Mouse (Mus musculus) hindbrain, embryonic 10.5 days (tissue): ENCODE data around the gene Zfp106. TPM values are rescaled to one million over a fixed set of nuclear protein-coding genes. Genes with fewer than 3 reads are reported as not detected.
"Not testable (repeated sequence)": the region's sequence is repeated elsewhere in the genome, so short reads cannot be mapped to it uniquely, and the experiment has no call there.

Experiments
- DNase-seq: peaks from one replicate; pipeline ENCODE4 v3.0.0-alpha.2; 2017; ENCODE audit warnings: low spot score
- H3K27ac ChIP-seq: fragments of 300-500 bp; sonication (generic); 2 replicates; pipeline ENCODE4 v1.5.1; 2016; ENCODE audit warnings: mild to moderate bottlenecking, moderate library complexity
- H3K27me3 ChIP-seq: fragments of 300-500 bp; sonication (generic); 2 replicates; pipeline ENCODE4 v1.6.1; 2016; ENCODE audit warnings: mild to moderate bottlenecking; ENCODE audit not compliant: poor library complexity, insufficient read depth, severe bottlenecking
- H3K36me3 ChIP-seq: fragments of 300-500 bp; sonication (generic); 2 replicates; pipeline ENCODE4 v1.6.1; 2016; ENCODE audit warnings: mild to moderate bottlenecking, moderate library complexity
- H3K4me1 ChIP-seq: fragments of 300-500 bp; sonication (generic); replicated peaks from 2 replicates; pipeline ENCODE4 v1.6.1; 2016; ENCODE audit warnings: mild to moderate bottlenecking
- H3K4me3 ChIP-seq: fragments of 300-500 bp; sonication (generic); 2 replicates; pipeline ENCODE4 v1.5.1; 2016; ENCODE audit warnings: mild to moderate bottlenecking, moderate library complexity
- H3K9me3 ChIP-seq: fragments of 300-500 bp; sonication (generic); 2 replicates; pipeline ENCODE4 v1.6.1; 2016; ENCODE audit warnings: mild to moderate bottlenecking, moderate library complexity
- WGBS: fragments of 180-500 bp; shearing (Covaris S2); methylation state at CpG from one replicate; pipeline ENCODE4 v1.1.7; 2016; 5-methylcytosine and 5-hydroxymethylcytosine counted together
- polyA plus RNA-seq: library from polyadenylated mRNA; unstranded; fragments of >200 nt; fragmentation: Nextera tagmentation; extraction: Ambion mirVana; gene quantifications from 2 replicates; pipeline ENCODE4 v1.2.1, GENCODE M21; 2016

The Zfp106 gene
- polyA plus RNA-seq, 1 experiment from 2014 or later: 54.8 TPM

GRCm38 (mm10) chr2:120571081-120571480, 7.4 kb upstream of the Zfp106 start:
- Histone ChIP-seq H3K4me3 (no peak overlapping the region), H3K27ac (no peak overlapping the region), H3K4me1 (peaks cover 20% of the 10 kb centered on the region), H3K27me3 (no peaks in the 10 kb centered on the region), H3K36me3 (peaks cover 17% of the 10 kb centered on the region), H3K9me3 (no peaks in the 10 kb centered on the region)
- WGBS: 95% methylated on average over 3 of the region's 3 CpGs
- no peak for DNase-seq

GRCm38 (mm10) chr2:120567798-120568320, 4.2 kb upstream of the Zfp106 start:
- Histone ChIP-seq H3K9me3 (no peaks in the 10 kb centered on the region), H3K27ac (peak overlapping the region; percentile 89), H3K4me1 (peaks cover 23% of the 10 kb centered on the region), H3K36me3 (peaks cover 17% of the 10 kb centered on the region), H3K4me3 (peak overlapping the region; percentile 67), H3K27me3 (no peaks in the 10 kb centered on the region)
- WGBS: under 1% methylated on average over 22 of the region's 22 CpGs
- no peak for DNase-seq

- peak within 1 kb of the TSS; percentile 67 for H3K4me3 ChIP-seq
- no peaks in the 10 kb centered on the region for H3K9me3 ChIP-seq
- peak; percentile 97 for DNase-seq
- peaks cover 15% of the 10 kb centered on the region for H3K36me3 ChIP-seq
- no peaks in the 10 kb centered on the region for H3K27me3 ChIP-seq
- 2% methylated on average over 42 of the region's 42 CpGs for WGBS
- H3K27ac ChIP-seq: peak within 1 kb of the TSS; percentile 89
- H3K4me1 ChIP-seq: peaks cover 28% of the 10 kb centered on the region
These were observed 3.5 kb upstream of the Zfp106 start, which contains the start of gene Snap23 for GRCm38 (mm10) chr2:120566886-120567797. Gene Snap23, plus strand, starts transcription at chr2:120567671.

- Histone ChIP-seq H3K4me1 (peaks cover 28% of the 10 kb centered on the region), H3K27ac (no peak overlapping the region), H3K9me3 (no peaks in the 10 kb centered on the region), H3K27me3 (no peaks in the 10 kb centered on the region), H3K36me3 (peaks cover 12% of the 10 kb centered on the region), H3K4me3 (no peak overlapping the region)
- no peak for DNase-seq
- WGBS: 87% methylated on average over 2 of the region's 2 CpGs
These were observed 1.7 kb upstream of the Zfp106 start for GRCm38 (mm10) chr2:120565363-120565762.

GRCm38 (mm10) chr2:120564548-120565188, 1.0 kb upstream of the Zfp106 start:
- peaks cover 28% of the 10 kb centered on the region for H3K4me1 ChIP-seq
- WGBS: 88% methylated on average over 4 of the region's 4 CpGs
- not testable (repeated sequence) for H3K27me3 ChIP-seq, H3K9me3 ChIP-seq, H3K4me3 ChIP-seq, DNase-seq, H3K27ac ChIP-seq
- peaks cover 12% of the 10 kb centered on the region for H3K36me3 ChIP-seq

GRCm38 (mm10) chr2:120562859-120563234, 796 bp downstream of the Zfp106 start:
- no peaks in the 10 kb centered on the region for H3K9me3 ChIP-seq
- peaks cover 17% of the 10 kb centered on the region for H3K36me3 ChIP-seq
- no peak for DNase-seq
- H3K27ac ChIP-seq: peak overlapping the region; percentile 96
- no peaks in the 10 kb centered on the region for H3K27me3 ChIP-seq
- peak overlapping the region; percentile 76 for H3K4me3 ChIP-seq
- H3K4me1 ChIP-seq: peaks cover 14% of the 10 kb centered on the region
- WGBS: 27% methylated on average over 9 of the region's 9 CpGs

- H3K27me3 ChIP-seq: no peaks in the 10 kb centered on the region
- DNase-seq: no peak
- WGBS: 82% methylated on average over 1 of the region's 1 CpGs
- H3K9me3 ChIP-seq: no peaks in the 10 kb centered on the region
- H3K36me3 ChIP-seq: peaks cover 25% of the 10 kb centered on the region
- no peak overlapping the region for H3K27ac ChIP-seq
- H3K4me3 ChIP-seq: no peak overlapping the region
- H3K4me1 ChIP-seq: peaks cover 8% of the 10 kb centered on the region
These were observed 2.1 kb downstream of the Zfp106 start for GRCm38 (mm10) chr2:120561524-120561923.

- 84% methylated on average over 3 of the region's 3 CpGs for WGBS
- no peak for DNase-seq
- Histone ChIP-seq H3K4me3 (no peak overlapping the region), H3K4me1 (peaks cover 8% of the 10 kb centered on the region), H3K27me3 (no peaks in the 10 kb centered on the region), H3K27ac (no peak overlapping the region), H3K9me3 (no peaks in the 10 kb centered on the region), H3K36me3 (peaks cover 46% of the 10 kb centered on the region)
These were observed 4.8 kb downstream of the Zfp106 start for GRCm38 (mm10) chr2:120558813-120559212.

- no peak overlapping the region for H3K27ac ChIP-seq
- WGBS: 89% methylated on average over 3 of the region's 3 CpGs
- H3K27me3 ChIP-seq: no peaks in the 10 kb centered on the region
- no peak overlapping the region for H3K4me3 ChIP-seq
- no peaks in the 10 kb centered on the region for H3K4me1 ChIP-seq
- H3K9me3 ChIP-seq: no peaks in the 10 kb centered on the region
- DNase-seq: no peak
- peaks cover 65% of the 10 kb centered on the region for H3K36me3 ChIP-seq
These were observed 6.8 kb downstream of the Zfp106 start for GRCm38 (mm10) chr2:120556868-120557267.

- WGBS: 95% methylated on average over 2 of the region's 2 CpGs
- no peak for DNase-seq
- no peaks in the 10 kb centered on the region for H3K4me1 ChIP-seq
- H3K36me3 ChIP-seq: peaks cover 54% of the 10 kb centered on the region
- H3K9me3 ChIP-seq: no peaks in the 10 kb centered on the region
- no peak overlapping the region for H3K27ac ChIP-seq
- H3K4me3 ChIP-seq: no peak overlapping the region
- H3K27me3 ChIP-seq: no peaks in the 10 kb centered on the region
These were observed 18.9 kb downstream of the Zfp106 start for GRCm38 (mm10) chr2:120544732-120545131.

GRCm38 (mm10) chr2:120539778-120540208, 23.9 kb downstream of the Zfp106 start:
- WGBS: 57% methylated on average over 1 of the region's 1 CpGs
- Histone ChIP-seq H3K27me3 (no peaks in the 10 kb centered on the region), H3K4me3 (no peak overlapping the region), H3K4me1 (no peaks in the 10 kb centered on the region), H3K27ac (no peak overlapping the region), H3K9me3 (no peaks in the 10 kb centered on the region), H3K36me3 (peaks cover 51% of the 10 kb centered on the region)
- peak; percentile 6 for DNase-seq

- no peaks in the 10 kb centered on the region for H3K9me3 ChIP-seq
- 74% methylated on average over 3 of the region's 3 CpGs for WGBS
- no peaks in the 10 kb centered on the region for H3K4me1 ChIP-seq
- no peak for DNase-seq
- no peak overlapping the region for H3K4me3 ChIP-seq
- peaks cover 51% of the 10 kb centered on the region for H3K36me3 ChIP-seq
- no peak overlapping the region for H3K27ac ChIP-seq
- no peaks in the 10 kb centered on the region for H3K27me3 ChIP-seq
These were observed 24.3 kb downstream of the Zfp106 start for GRCm38 (mm10) chr2:120539333-120539732.

GRCm38 (mm10) chr2:120531223-120531622, 32.4 kb downstream of the Zfp106 start:
- H3K4me1 ChIP-seq: no peaks in the 10 kb centered on the region
- WGBS: 94% methylated on average over 4 of the region's 4 CpGs
- H3K27ac ChIP-seq: no peak overlapping the region
- no peaks in the 10 kb centered on the region for H3K27me3 ChIP-seq
- H3K36me3 ChIP-seq: peaks cover 99% of the 10 kb centered on the region
- no peak overlapping the region for H3K4me3 ChIP-seq
- no peak for DNase-seq
- no peaks in the 10 kb centered on the region for H3K9me3 ChIP-seq
